Mouse (Mus musculus) adrenal gland, postnatal 4 days (tissue): Measurements from ENCODE around the gene Akap11. TPM values are rescaled to one million over a fixed set of nuclear protein-coding genes. Genes with fewer than 3 reads are reported as not detected.
A peak's percentile ranks its signal among the peaks of the same experiment; 100 is the strongest.
"Not testable (repeated sequence)": the region's sequence is repeated elsewhere in the genome, so short reads cannot be mapped to it uniquely, and the experiment has no call there.

ENCODE experiments used
- DNase-seq, 2 experiments: peaks; one replicate each; pipeline ENCODE4 v3.0.0; 2021 to 2022; ENCODE audit warnings: low spot score in 2 of 2, mixed read lengths in 2 of 2
- long read RNA-seq, 2 experiments: library from polyadenylated mRNA; stranded (forward); transcript quantifications; one replicate each; pipeline ENCODE4 v2.0.0; 2021
- total RNA-seq, 2 experiments: library from RNA; stranded (reverse); gene quantifications; 2 replicates each; pipeline ENCODE4 v1.2.3; 2021

Akap11 gene
- total RNA-seq: 10 to 100 TPM; 51.0 to 53.9 TPM
- long read RNA-seq, experiment 1, partial matches to known transcripts: 0 of 1 reads
- long read RNA-seq, experiment 1, other reads (novel, unspliced or antisense): 1 of 1 reads
- long read RNA-seq, experiment 2, partial matches to known transcripts: 4 of 9 reads
- long read RNA-seq, experiment 2, other reads (novel, unspliced or antisense): 5 of 9 reads

- peak; percentile 88 to 89 for DNase-seq
These were observed at the start of gene Akap11 for GRCm38 (mm10) chr14:78536281-78537165. Akap11 (minus strand) TSS chr14:78536808.

GRCm38 (mm10) chr14:78584222-78584621, 47.6 kb upstream of the Akap11 start:
- DNase-seq: no peak

GRCm38 (mm10) chr14:78583168-78583567, 46.6 kb upstream of the Akap11 start:
- no peak for DNase-seq

- DNase-seq: no peak
These were observed 39.3 kb upstream of the Akap11 start for GRCm38 (mm10) chr14:78575899-78576298.

- DNase-seq: no peak
These were observed 31.8 kb upstream of the Akap11 start for GRCm38 (mm10) chr14:78568410-78568809.

GRCm38 (mm10) chr14:78566431-78566830, 29.8 kb upstream of the Akap11 start:
- no peak for DNase-seq

GRCm38 (mm10) chr14:78564292-78564691, 27.7 kb upstream of the Akap11 start:
- DNase-seq: no peak

- no peak for DNase-seq
These were observed 26.6 kb upstream of the Akap11 start for GRCm38 (mm10) chr14:78563211-78563610.

GRCm38 (mm10) chr14:78562121-78562520, 25.5 kb upstream of the Akap11 start:
- DNase-seq: no peak

- DNase-seq: no peak
These were observed 22.4 kb upstream of the Akap11 start for GRCm38 (mm10) chr14:78559042-78559441.

- DNase-seq: not testable (repeated sequence)
These were observed 18.2 kb upstream of the Akap11 start for GRCm38 (mm10) chr14:78554830-78555229.

- DNase-seq: no peak
These were observed 17.1 kb upstream of the Akap11 start for GRCm38 (mm10) chr14:78553661-78554060.

- no peak for DNase-seq
These were observed 12.2 kb upstream of the Akap11 start for GRCm38 (mm10) chr14:78548807-78549206.

GRCm38 (mm10) chr14:78541319-78541718, 4.7 kb upstream of the Akap11 start:
- DNase-seq: no peak

- DNase-seq: no peak
These were observed 3.2 kb upstream of the Akap11 start for GRCm38 (mm10) chr14:78539821-78540220.

GRCm38 (mm10) chr14:78538572-78539320, 2.1 kb upstream of the Akap11 start:
- DNase-seq: no peak

- no peak for DNase-seq
These were observed 943 bp upstream of the Akap11 start for GRCm38 (mm10) chr14:78537551-78537950.

GRCm38 (mm10) chr14:78535366-78535765, 1.2 kb downstream of the Akap11 start:
- no peak for DNase-seq

- DNase-seq: no peak
These were observed 2.0 kb downstream of the Akap11 start for GRCm38 (mm10) chr14:78534651-78535050.

GRCm38 (mm10) chr14:78533701-78534100, 2.9 kb downstream of the Akap11 start:
- no peak for DNase-seq

GRCm38 (mm10) chr14:78532345-78532744, 4.3 kb downstream of the Akap11 start:
- no peak for DNase-seq

- no peak for DNase-seq
These were observed 6.4 kb downstream of the Akap11 start for GRCm38 (mm10) chr14:78530256-78530655.
